Mouse (Mus musculus): ENCODE results near the gene Pikfyve.

Gene Pikfyve

GRCm38 (mm10) chr1:65314054-65315021 lies 127.9 kb downstream of the Pikfyve start:
- no peak for DNase-seq

GRCm38 (mm10) chr1:65315022-65315407 lies 128.5 kb downstream of the Pikfyve start:
- no peak for DNase-seq

Measured in kidney, postnatal 25 days (tissue).